Mouse (Mus musculus) heart, adult 11 months (tissue): ENCODE measurements at regions not wholly inside any gene's neighbourhood (a gene's known extent, or its start where the extent isn't known, plus 50 kb on each side); places are given as distances from the start of the nearest gene placed in this dataset.

Experiments used
- DNase-seq: peaks from one replicate; pipeline ENCODE4 v3.0.0; 2022

DNA sequence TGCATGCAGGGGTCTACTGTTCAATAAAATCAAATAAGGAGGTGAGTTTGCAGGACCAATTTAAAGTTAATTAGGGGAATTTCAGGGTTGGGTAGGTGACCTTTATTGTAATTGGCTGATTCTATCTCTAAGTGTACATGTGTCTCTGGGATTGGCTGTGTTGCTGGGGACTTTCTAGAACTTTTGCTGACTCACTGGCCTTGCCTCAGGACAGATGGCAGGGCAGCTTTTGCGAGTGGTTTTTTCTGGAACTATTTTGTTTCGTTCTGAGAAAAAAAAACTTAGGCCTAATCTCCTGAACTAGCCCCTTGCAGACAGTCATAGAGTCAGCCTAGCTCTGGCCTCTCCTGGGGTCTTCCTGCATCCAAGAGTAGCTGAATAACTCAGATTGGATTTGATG lies 249.3 kb upstream of the Mdga2 start:
- no peak for DNase-seq

DNA sequence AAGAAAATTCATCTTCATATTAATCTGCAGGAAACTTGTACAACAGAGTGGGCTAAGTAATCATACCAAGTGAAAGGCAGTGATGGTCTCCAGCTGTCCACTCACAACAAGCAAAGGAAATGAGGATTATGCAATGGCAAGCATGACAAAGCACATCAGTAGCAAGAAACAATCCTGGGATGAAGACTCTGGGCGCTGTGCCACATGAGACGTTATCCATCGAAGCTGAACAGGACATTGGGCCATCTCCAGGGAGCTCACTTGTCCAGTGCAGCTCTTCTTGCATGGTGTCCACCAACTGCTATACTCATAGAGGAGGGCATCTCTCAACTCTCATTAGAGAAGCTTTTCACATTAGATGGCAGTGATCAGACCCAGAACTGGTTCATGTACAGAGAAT lies 248.7 kb upstream of the Mdga2 start:
- peak; percentile 88 for DNase-seq

DNA sequence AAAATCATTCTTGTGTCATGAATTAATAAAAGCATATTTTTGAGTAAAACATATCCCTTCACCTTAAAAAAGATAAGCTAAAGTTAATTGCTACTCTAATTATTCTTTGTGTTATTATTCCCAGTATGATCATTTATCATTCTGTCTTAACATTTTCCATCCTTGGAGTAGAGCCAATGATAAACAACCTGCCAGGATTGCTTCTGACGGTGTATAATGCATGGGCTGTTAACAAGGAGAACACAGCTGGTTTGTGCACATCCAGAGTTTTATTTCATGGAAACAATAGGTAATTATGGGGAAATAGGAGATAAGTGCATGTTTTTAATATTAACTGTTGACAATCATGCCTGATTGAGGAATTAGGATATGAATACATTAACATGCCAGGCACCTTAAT lies 226.8 kb upstream of the Mdga2 start:
- DNase-seq = no peak

DNA sequence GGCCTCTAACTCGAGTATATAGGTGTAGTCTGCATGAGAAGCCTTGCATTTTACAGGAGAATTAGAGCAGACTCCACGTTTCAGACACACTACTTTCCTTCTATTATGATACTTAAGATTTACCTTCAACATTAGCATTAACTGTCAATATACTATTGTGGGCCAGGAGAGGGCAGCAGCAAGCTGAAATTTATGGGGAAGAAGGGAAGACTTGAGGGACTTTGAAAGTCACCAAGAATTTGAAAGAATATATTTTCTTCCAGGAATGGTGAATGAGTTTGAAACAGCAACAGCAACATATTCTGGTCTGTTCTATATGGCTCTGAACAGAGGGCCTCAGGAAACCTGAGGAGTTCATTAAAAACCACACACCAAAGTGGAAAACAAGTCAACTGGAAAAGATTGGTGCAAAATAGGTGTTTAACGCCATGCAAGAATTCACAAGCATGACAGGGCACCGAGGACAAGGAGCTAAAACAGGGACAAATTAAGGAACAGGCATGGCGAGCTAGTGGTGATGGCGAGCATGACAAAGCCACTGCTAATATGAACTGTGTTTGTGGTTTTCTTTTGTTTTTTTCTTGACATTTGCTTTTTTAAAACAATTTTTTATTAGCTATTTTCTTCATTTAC lies 208.1 kb upstream of the Mdga2 start:
- peak; percentile 30 for DNase-seq

DNA sequence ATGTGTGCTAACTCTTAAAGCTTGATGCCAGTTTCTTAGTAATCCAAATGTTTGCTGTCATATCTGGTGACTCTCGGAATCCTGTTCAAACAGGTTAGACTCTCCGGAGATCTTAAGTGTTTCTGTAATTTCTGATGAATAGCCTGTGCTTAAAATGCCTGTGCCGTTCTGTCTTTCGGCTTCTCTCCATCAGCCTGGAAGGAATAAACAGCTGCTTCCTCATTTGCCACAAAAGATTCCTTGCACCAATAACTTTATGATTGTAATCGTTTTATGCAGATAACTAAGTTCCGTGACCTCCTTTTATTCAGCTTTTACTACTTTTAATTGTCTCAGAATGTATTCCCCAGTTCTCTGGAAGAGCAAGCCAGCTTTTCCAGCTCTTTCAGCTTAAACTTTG lies 204.5 kb upstream of the Mdga2 start:
- DNase-seq = peak; percentile 29

DNA sequence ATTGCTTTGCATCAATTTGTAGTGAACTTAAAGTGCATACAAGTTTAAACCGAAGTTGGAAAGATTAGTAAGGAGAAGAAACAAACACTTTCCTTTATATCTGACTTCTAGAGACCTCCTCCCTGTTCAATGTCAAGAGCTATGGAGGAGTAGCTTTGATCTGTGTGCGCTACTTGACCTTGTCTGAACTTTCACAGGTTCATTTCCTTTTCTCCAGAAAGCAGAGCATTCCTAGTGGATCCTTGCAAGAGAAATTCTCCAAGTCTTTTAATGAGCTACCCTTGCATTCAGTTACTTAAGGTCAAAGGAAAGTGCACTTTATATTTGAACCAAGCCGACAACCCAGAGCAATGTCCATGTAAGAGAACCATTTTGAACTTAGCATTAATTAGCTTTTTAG lies 177.2 kb upstream of the Mdga2 start:
- DNase-seq = no peak

DNA sequence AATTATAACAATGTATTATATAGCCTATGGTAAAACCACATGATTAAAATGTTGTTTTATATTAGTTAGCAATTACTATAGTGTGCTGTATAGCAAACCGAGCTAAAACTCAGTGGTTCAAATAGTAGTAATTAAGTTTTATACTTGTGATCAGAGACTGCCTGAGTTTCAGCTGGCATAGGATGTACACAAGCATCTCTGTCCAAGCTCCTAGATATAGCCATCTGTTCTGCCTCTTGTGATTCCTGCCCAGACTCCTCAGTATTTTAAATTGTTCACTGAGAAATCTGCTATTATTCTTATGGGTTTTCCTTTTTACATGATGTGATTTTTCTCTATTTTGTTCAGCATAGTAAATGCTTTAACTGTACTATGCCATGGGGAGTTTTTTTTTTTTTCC lies 152.2 kb upstream of the Mdga2 start:
- DNase-seq = no peak

DNA sequence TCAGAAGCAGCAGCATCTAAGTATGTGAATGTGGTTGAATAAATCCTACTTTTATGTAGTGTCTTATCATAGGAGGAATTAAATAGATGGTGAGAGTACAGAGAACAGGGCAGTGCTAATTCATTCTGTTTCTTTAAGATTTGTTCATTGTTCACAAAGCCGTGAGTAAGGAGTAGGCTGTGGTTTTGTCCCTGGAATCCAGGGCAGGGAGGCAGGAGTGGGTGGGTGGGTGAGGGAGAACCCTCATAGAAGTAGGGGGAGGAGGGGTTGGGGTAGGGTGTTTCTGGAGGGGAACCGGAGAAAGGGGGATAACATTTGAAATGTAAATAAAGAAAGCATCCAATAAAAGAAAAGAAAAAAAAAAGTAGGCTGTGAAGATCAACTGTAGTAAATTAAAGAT lies 126.2 kb upstream of the Mdga2 start:
- no peak for DNase-seq

DNA sequence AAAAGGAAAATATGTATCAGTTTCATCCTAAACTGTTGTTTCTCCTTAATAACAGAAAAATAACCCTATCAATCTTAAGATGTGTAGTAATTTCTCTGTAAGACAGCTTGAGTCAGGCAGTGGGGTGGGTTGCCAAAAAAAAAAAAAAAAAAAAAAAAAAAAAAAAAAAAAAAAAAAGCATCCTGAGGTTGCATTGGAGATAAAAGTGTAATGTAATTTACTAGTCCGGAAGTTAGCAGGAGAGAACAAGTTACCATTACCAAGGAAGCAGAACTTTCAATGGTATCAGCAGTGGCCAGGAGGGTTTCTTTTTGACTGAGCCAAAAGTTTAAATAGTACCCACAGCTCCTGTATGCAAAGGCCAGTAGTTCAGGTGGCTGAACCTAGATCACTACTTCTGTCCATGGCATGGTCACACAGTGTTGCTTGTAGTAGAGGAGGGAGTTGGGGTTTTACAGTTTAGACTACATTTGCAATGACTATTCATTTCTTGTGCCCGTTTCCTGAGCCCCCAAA lies 110.2 kb upstream of the Mdga2 start:
- no peak for DNase-seq

DNA sequence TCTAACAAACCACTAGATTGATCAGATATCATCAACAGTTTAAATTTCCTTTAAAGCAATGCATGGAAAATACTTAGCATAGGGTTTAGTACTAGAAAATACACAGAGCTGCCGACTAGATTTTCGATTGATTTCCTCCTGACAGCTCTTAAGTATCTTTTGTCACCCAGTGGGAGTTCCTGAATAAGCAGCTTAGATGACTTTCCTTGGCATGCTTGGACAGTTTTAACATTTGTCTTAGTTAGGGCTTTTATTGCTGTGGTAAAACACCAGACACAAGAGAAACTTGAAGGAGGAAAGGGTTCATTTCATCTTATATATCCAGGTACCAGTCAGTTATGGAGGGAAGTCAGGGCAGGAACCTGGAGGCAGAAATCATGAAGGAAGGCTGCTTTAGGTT lies 104.0 kb upstream of the Mdga2 start:
- DNase-seq = no peak

DNA sequence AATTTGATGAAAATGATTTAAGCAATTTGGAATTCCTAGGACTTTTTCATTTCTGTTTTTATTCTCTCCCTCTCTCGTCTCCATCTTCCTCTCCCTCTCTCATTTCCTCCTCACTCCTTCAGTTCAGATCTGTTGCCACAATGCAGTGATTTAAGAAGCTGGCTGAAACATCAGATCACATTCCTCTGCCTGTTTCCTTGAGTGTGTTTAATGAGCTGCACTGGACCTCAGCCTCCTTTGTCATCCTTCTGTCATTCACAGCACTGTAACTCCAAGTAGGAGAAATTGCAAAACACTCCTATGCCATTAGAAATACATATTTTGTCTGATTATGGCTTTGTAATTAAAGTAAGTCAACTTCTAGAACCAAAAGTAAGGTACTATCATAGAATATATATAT lies 103.5 kb upstream of the Mdga2 start:
- DNase-seq = no peak

DNA sequence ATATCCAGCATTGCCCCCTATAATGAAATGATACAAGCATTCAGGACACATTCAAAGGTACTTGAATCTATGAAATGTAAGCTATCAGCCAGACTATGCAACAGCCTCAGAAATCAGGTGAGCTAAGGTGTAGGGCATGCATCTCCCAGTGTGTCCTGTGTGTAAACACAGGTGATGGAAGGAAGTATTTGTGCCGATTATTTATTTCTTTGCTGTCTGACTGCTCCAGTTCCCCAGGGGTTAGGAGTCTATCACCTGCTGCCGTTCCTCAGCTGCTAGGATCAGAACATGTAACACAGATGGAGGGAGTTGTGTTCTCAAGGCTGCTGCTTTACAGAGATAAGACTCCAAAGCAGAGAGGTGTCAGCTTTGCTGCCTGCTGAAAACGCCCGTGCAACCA lies 103.0 kb upstream of the Mdga2 start:
- no peak for DNase-seq

DNA sequence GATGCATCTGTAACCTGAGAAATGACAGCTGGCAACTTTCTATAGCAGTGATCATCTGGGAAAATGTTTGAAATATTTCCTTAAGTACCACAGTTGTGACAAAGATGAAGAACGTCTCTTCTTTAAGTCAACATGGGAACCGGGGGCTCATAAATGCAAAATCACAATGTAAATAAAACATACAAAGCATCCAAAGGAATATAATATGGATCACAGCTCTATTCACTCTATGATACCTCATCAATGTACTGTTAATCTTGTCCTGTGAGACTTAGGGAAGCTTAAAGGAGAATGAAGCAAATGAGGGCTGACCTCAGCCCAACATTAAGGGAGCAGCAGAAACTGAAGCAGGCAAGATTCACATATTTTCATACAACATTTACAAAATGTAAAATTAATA lies 96.3 kb upstream of the Mdga2 start:
- no peak for DNase-seq

DNA sequence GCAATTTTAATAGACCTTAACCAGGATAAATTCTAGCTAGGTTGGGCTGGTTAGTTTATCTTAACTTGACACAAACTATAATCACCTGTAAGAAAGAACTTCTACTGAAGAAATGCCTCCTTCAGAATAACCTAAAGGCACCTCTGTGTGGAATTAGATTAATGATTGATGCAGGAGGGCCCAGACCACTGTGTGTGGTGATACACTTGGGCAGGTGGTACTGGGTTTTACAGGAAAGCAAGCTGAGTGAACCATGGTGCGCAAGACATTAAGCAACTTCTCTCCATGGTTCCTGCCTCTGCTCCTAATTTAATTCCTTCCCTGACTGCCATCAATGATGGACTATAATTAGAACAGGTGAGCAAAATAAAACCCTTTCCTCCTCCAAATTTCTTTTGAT lies 77.9 kb upstream of the Mdga2 start:
- no peak for DNase-seq

DNA sequence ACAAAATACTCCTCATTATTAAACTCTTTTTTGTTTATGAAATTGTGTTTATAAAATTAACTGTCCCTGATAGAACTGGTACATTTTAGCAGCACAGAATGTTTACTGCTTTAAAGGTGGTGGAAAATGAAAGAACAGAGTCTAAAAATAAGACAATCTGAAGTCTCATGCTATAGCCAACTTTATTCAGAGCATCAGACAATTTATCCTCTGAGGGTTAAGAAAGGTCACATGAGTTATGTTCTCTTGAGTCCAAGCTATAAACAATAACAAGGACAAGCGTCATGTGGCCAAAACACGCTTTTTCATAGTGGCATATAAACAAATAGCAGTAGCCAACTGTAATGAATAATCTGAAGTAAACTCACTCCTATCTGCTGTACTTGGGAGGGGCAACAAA lies 67.7 kb upstream of the Mdga2 start:
- no peak for DNase-seq

DNA sequence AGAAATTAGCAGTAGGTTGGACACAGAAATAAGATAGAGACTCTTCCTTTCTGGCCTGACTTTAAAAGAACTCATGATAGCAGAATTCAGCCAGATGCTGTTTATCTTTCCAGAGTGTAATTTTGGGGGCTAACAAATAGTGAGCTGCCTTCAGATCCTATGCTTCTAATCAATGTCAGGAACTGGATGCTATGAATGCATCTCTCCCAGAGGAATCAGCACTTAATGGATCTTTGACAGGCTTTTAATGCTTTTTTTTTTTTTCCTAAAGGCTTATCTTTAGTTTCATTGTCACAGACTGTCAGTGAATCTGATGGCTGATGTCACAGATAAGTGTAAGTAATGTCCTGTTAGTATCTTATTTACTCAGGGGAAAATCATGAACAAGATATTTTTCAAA lies 50.5 kb upstream of the Mdga2 start:
- DNase-seq = no peak

DNA sequence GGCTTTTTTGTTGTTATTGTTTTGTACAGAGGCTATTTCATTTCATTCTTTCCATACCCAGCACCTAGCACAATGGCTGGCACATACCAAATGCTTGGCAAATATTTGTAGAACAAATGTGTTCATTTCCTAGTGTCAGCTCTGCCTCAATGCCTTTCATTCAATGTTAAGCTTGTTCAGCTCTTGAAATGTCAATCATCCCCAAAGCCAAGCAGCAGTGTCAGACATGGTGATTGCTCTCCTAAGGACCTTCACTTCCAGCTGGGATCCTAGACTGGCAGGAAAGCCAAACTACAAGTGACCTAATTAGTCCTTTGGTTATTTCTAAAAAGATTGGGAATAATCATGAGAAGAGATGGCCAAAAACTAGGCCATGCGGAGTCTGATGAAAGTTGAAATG lies 50.0 kb upstream of the Mdga2 start:
- DNase-seq = no peak
